Mouse (Mus musculus): ENCODE measurements around the gene Sgf29.

Sgf29 gene

GRCm38 (mm10) chr7:126649231-126650051, at the start of gene Sgf29:
Gene Sgf29, plus strand, starts transcription at chr7:126649309.
- DNase-seq (ENCODE audit: low read depth, low spot score): peak; percentile 98

GRCm38 (mm10) chr7:126601896-126602295, 47.2 kb upstream of the Sgf29 start:
- DNase-seq (ENCODE audit: low read depth, low spot score): no peak

GRCm38 (mm10) chr7:126602650-126603049, 46.5 kb upstream of the Sgf29 start:
- DNase-seq (ENCODE audit: low read depth, low spot score): no peak

DNA sequence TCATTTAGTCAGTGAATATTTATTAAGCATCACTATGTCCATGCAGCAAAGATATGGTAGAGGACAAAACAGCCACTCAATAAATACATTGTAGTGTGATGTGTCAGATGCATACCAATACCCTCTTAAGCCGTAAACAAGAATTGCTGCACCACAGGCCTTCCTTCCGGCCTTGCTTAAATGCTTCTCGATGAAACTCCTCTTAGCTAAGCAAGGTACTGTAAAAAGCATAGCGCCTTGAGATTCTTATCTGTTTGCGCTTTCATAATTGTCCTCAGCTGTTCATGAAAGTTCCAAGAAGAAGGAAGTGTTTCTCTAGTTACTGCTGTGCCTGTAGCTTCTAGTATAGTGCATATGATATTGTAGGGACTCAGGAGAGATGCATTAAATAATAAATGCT, 42.5 kb upstream of the Sgf29 start:
- DNase-seq (ENCODE audit: low read depth, low spot score): no peak

- DNase-seq (ENCODE audit: low read depth, low spot score): peak; percentile 71
Observed at GRCm38 (mm10) chr7:126607064-126607463, 42.0 kb upstream of the Sgf29 start.

DNA sequence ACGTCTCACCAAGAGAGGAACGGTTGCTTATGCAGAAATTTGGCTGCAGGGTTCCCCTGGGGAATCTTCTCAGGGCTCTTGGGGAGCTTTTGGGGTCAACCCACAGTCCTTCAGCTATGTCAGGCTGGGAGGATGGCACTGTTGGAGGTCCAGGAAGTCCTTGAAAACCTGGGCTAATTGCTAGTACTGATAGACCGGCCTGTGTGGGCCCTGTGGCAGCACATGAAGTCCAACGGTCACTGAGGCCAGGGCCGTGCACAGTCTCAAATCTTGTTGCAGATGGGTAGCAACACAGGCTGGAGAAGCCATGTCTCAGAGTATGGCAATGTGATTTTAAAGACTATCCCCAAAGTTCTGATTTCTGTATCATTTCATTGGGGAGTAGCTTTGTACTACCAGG, 41.3 kb upstream of the Sgf29 start:
- no peak for DNase-seq (ENCODE audit: low read depth, low spot score)

- DNase-seq (ENCODE audit: low read depth, low spot score): no peak
Observed at GRCm38 (mm10) chr7:126612736-126613135, 36.4 kb upstream of the Sgf29 start.

DNA sequence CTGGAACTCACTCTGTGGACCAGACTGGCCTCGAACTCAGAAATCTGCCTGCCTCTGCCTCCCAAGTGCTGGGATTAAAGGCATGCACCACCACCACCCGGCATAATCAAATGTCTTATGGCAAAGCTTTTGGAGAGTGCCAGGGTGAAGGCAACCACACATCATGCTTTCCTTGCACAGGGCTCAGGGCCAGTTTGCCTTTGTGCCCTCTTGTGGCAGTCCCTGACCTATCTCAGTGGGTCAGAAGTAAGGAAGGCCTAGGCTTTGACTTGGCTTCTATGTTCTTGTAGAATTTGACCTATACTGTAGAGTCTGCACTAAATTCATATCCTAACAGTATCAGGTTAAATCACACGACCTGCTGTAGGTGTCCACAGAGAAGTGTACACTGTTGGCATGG, 32.4 kb upstream of the Sgf29 start:
- peak; percentile 16 for DNase-seq (ENCODE audit: low read depth, low spot score)

GRCm38 (mm10) chr7:126619559-126620275, 29.4 kb upstream of the Sgf29 start:
- DNase-seq (ENCODE audit: low read depth, low spot score): no peak

DNA sequence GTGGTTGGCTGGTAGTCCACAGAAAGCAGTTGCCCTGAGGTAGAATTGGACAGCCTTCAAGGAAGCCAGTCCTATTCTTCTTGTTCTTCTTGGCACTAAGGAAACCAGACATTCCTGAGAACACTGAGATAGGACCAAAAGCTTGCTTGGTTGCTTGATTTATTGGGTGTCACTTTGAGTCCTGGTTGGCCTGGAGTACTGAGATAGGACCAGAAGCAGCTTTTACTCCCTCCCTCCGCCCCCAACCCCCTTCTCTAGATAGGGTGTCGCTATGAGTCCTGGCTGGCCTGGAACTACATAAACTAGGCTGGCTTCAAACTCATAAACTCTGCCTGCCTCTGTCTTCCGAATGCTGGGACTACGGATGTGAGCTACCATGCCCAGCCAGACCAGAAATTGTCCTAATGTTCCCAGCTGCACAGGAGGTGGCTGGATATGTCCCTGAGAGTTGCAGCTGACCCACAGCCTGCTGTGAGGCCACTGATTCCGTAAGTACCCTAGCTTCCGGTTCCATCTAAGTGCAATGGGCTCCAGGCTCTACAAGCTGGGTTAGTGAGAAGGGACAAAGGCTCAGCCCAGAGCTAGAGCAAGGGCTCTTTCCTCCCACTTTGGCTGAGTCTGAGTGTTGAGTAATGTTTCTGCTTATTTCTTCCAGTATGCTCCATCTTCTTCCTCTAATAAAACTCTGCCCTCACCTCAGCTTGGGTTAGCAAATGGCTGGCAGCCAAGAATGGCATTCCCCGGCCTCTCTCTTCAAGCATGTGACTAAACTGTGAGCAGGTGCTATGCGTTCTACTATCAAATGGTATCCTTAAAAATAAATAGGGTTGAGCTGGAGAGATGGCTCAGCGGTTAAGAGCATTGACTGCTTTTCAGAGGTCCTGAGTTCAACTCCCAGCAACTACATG, 27.4 kb upstream of the Sgf29 start:
- no peak for DNase-seq (ENCODE audit: low read depth, low spot score)

DNA sequence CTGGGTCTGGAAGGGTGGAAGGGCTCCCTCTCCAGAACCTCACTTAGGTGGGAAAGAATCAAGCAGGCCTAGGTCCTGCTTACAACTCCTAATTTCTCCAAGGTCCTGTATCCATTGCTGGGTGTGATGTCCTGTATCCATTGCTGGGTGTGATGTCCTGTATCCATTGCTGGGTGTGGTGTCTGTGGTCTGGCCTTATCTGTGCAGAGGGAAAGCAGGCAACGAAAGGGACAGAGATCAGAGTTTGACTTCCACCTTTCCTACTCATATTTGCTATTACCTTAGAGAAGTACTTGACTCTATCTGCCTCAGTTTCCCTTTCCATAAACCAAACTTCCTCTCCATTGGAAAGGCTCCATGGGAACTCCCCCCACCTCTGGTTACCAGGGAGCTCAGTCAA, 25.7 kb upstream of the Sgf29 start:
- no peak for DNase-seq (ENCODE audit: low read depth, low spot score)

DNA sequence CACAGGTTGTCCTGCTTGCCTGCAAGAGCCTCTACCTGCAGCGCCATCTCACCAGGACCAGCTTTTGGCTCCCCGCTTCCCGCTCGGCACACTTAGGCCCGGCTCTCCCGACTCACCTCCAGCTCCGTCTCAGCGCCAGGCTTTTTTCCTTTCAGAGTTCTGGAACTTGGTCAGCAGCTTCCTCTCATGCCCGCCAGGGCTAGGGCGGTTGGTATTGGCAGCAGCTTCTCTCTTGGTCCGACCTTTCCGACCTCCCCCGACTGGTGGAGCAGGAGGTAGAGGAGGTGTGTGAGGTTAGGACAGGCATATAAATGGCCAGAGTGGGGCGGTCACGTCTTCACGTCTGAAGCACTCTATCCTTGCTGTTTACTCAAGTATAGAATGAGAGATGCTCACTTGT, 24.3 kb upstream of the Sgf29 start:
- no peak for DNase-seq (ENCODE audit: low read depth, low spot score)

GRCm38 (mm10) chr7:126625369-126625768, 23.7 kb upstream of the Sgf29 start:
- DNase-seq (ENCODE audit: low read depth, low spot score): peak; percentile 79

- no peak for DNase-seq (ENCODE audit: low read depth, low spot score)
Observed at GRCm38 (mm10) chr7:126625807-126626600, 23.1 kb upstream of the Sgf29 start.

GRCm38 (mm10) chr7:126628111-126628510, 21.0 kb upstream of the Sgf29 start:
- DNase-seq (ENCODE audit: low read depth, low spot score): peak; percentile 51

DNA sequence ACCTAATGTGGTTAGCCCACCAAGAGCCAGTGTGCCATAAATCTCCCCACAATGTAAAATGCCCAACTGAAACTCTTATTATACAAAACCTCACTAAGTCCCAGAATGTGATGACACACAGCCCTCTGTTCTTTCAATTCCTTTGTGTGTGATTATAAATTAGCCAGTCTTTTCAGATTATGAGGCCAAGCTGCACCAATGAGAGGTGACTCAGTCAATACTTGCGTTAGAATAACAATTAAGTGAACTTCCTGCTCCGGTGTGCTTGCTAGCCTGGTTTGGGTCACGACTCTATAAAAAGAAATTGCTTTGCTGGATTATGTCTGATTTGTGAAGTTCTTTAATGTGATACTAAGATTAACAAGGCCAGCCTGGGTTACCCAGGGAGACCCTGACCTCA, 19.2 kb upstream of the Sgf29 start:
- DNase-seq (ENCODE audit: low read depth, low spot score): no peak

- DNase-seq (ENCODE audit: low read depth, low spot score): no peak
Observed at GRCm38 (mm10) chr7:126630824-126631518, 18.1 kb upstream of the Sgf29 start, which contains the start of gene Nupr1. Gene Nupr1, minus strand, starts transcription at chr7:126630861.

GRCm38 (mm10) chr7:126632478-126632877, 16.6 kb upstream of the Sgf29 start:
- no peak for DNase-seq (ENCODE audit: low read depth, low spot score)

GRCm38 (mm10) chr7:126635375-126635774, 13.7 kb upstream of the Sgf29 start:
- no peak for DNase-seq (ENCODE audit: low read depth, low spot score)

GRCm38 (mm10) chr7:126636733-126637520, 12.2 kb upstream of the Sgf29 start:
- peak; percentile 72 for DNase-seq (ENCODE audit: low read depth, low spot score)

Data from brain, adult 2 months (tissue).